Mouse (Mus musculus) v-Abl transformed pro-B cells (cell line): ENCODE measurements around the gene Mmp24.

Source experiments
- in situ Hi-C, 2 experiments: fragments of 400-800 bp; cut with MboI; formaldehyde crosslinking; loops; one replicate each; pipeline ENCODE4 v1.15.1; 2025; ENCODE audit not compliant: unreplicated experiment in 2 of 2

Mmp24 gene

GRCm38 (mm10) chr2:155774261-155774926 lies 748 bp upstream of the Mmp24 start:
- in situ Hi-C loops, result loop anchor here in 1 of 2 experiments (25.0 kb wide), 3 partner anchors 1062 to 1562 kb away; partner anchors contain the start of genes Bpifb5 and Snta1

DNA sequence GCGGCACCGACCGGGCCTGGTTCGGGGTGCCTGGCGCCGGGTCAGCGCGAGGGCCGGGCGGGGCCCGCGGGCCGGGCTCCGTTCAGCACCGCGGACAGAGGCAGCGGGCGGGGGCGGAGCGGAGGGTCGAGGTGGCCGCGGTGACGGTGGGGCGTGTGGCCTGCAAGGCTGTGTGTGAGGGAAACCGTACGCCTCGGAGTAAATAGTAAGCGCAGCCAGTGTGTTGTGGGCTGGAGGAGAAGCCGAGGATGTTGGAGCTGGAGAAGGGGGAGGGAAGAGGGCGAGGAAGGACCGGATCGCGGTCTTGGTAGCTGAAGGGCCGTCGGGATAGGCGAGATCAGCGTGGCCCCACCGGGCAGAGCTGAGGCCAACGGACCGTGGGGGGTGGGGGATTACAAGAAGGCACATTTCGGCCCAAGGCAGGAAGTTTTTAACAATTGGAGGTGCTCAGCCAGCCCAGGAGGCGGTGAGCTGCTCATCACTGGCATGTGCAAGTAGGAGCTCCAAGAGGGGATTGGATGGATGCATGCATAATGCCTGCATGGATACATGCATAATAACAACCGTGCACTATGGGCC lies 632 bp downstream of the Mmp24 start:
- in situ Hi-C loops, result no loop called here

- in situ Hi-C loops, result no loop called here
These were observed 1.9 kb downstream of the Mmp24 start for GRCm38 (mm10) chr2:155776824-155777687.

GRCm38 (mm10) chr2:155777688-155777985 lies 2.5 kb downstream of the Mmp24 start:
- in situ Hi-C loops, result no loop called here

DNA sequence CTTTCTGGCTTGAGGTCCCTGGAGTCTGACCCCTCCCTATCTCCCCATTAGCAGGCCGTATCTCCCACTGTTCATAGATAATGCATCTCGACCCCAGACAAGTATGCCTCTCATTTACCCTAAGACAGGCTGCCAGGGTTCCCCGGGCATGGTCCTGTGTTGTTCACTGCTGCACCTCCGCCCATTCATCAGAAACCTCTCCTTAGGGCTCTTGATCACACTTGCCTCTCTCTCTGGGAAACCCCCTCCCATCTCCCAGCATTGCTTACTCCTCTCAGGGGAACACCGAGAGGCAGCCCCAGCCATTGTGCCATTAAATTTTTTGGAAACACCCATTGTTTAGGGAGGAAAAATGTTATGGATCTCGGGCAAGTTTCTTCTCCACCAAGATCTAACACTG lies 2.9 kb downstream of the Mmp24 start:
- in situ Hi-C loops, result no loop called here

- in situ Hi-C loops, result no loop called here
These were observed 3.9 kb downstream of the Mmp24 start for GRCm38 (mm10) chr2:155779066-155779465.

DNA sequence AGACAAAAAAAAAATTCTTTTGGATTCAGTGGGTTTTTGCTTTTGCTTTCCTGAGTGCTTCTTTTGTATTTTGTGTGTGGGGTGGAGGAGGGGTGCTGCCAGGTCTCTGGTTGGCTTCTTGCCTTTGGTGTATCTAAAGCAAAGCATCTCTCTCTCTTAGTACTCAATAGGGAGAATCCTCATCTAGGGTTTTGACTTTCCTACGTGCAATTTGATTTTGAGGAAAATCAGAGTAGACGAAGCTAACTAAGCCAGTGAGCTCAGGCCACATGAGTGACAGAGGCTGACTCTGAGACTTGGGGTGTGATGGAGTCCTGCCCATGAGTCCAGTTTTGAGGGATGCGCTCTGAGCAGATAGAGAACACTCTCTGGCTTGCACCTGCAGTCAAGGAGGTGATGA lies 4.4 kb downstream of the Mmp24 start:
- in situ Hi-C loops, result no loop called here

DNA sequence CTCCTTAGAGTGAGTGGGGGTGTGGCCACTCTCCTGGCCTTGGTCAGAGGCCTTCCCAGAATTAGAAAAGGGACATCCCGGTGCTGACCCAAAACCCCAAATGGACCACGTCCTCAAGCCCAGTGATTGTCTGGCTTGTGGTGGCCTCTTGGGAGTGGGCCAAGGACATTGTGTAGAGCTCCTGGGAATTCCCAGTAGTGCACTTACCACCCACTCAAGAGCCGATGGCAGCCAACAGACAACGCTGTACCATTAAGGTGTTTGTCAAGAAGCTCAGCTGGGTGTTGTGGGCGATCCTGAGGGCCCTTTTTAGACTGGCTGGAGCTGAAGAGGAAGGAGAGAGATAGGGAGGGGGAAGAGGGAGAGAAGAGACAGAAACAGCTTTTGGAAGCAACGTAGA lies 9.4 kb downstream of the Mmp24 start:
- in situ Hi-C loops, result no loop called here

- in situ Hi-C loops, result no loop called here
These were observed 11.8 kb downstream of the Mmp24 start for GRCm38 (mm10) chr2:155786905-155787304.

DNA sequence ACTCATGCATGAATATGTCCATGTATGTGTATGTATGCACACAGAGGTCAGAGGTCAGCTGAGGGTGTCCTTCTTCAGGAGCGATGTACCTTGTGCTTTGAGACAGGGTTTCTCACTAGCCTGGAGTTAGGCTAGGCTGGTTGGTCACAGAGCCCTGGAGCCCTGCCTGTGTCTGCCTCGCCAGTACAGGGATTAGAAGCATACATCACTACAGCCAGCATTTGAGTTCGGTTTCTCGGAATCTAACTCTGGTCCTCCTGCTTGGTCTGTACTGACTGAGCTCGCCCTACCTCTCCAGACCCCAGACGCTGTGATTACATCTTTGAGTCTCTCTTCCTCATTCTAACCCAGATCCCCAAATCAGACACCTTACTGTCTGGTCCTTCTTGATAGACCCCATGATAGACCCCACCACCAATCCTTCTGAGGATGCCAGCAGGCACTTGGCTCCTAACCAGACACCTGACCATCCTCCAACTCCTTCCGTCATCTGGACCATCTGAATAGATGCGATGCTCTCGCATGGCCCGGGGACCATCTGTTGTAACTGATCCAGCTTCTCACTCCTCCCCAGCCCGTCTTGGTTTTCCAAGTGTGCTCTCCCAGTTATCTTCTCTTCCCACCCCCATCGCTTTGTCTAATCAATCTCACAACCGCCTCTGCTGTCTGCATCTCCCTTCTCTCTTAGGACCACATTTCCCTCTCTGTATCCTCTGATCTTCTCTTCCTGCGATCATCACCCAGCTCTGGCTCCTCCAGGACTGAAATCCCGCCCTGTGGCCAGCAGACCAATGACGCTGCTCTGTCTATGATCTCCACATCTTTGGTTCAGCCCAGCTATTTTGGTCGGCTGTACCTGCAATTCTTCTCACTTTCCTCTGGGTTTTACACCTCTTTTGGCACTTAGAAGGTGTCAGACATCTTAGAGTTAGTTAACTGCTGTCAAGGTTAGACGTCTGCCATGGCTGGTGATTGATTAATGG lies 13.1 kb downstream of the Mmp24 start:
- in situ Hi-C loops, result no loop called here

GRCm38 (mm10) chr2:155792899-155793298 lies 17.8 kb downstream of the Mmp24 start:
- in situ Hi-C loops, result no loop called here

DNA sequence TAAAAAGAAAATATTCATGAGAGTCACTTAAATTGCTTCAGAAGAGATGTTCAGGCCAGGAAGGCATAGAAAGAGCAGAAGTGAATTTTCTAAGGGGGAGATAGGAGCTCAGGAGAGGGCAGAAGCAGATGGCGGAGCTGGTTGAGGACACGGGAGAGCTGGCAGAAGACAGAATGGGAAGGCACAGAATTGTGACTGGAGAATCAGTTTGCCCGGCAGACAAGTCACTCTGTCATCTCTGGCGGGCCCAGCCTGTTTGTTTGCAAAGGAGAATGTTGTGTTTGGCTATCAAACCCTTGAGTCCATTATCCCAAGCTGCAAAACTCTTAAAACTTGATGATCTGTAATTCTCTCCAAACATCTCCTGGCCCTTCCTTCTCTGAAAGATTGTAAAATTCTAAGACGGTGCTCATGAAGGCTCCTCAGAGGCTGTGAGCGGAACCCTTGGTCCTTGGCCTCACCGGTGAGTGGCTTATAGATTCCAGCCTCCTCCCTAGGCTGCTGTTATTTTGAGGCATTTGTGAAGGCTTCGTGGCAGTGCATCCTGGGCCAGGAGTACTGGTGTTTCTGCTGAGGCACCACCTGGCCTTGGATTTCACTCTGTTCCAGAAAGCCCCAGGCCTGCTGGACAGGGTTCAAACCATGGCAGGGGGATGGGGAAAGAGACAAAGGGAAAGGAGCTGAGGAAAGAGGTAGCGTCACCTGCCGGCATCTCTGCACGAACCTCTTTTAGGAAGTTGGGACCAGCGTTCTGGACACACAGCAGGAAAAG lies 19.7 kb downstream of the Mmp24 start:
- in situ Hi-C loops, result no loop called here

GRCm38 (mm10) chr2:155798613-155799012 lies 23.5 kb downstream of the Mmp24 start:
- in situ Hi-C loops, result no loop called here

DNA sequence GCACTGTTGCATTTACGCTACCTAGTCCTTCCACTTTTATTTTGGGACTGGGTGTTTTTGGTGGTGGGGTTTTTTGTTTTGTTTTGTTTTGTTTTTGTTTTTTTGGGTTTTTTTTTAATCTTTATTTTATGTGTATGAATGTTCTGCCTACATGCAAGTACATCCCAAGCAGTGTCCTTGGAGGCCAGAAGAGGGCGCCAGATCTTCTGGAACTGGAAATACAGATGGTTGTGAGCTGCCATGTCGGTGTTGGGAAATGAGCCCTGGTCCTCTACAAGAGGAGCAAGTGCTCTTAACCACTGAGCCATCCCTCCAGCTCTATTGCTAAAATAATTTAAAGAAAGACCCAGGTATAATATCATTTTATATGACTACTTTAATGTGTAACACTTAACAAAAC lies 27.6 kb downstream of the Mmp24 start:
- in situ Hi-C loops, result no loop called here

GRCm38 (mm10) chr2:155804053-155804452 lies 28.9 kb downstream of the Mmp24 start:
- in situ Hi-C loops, result no loop called here

DNA sequence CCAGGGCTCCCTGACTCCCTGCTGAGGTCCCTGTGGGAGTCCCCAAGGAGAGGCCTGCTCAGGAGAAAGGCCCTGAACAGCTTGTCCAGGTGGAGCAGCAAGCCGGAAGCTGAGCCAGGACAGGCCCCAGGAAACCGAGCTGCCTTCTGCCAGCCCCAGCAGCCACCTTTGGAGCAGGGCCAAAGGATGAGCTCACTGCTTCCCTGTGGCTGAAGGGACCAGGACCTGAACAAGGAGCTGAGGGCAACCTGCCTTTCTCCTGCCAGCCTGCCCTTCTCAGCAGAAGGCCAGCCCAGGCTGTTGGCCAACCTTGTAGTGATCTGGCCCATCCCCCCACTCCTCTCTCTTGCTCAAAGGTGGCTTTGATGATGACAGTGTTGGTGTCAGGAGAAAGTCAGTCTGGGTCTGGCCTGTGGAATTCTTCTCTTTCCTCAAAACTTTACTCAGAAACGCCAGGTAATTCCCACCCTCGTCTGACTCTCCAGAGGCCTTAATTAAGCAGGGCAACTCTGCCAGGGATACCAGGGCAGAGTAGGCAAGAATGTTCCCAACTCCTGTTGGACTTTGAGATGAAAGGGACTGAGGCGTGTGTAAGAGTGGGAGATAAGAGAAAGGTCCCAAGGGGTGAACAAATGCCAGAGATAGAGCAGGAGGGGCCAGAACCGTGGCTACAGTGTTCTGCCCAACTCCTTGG lies 30.2 kb downstream of the Mmp24 start:
- in situ Hi-C loops, result no loop called here

- in situ Hi-C loops, result no loop called here
These were observed 30.7 kb downstream of the Mmp24 start for GRCm38 (mm10) chr2:155805925-155806255.

GRCm38 (mm10) chr2:155806548-155806947 lies 31.4 kb downstream of the Mmp24 start:
- in situ Hi-C loops, result no loop called here

DNA sequence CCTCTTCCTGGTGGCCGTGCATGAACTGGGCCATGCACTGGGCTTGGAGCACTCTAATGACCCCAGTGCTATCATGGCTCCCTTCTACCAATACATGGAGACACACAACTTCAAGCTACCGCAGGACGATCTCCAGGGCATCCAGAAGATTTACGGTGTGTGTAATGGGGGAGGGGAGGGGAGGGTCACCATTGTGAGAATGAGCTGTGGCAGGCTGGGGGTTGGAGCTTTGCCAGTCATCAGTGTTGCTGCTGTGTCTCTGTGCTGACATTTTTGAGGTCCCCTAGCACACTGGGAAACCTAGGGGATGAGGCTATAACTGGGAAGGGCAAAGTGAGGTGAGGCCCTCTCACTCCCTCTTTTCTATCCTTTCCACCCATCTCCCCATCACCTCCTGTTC lies 32.3 kb downstream of the Mmp24 start:
- in situ Hi-C loops, result no loop called here
